Mouse (Mus musculus): Measurements from ENCODE around the gene Rhox2b. TPM values are rescaled to one million over a fixed set of nuclear protein-coding genes. Genes with fewer than 3 reads are reported as not detected.

Rhox2b gene
- polyA plus RNA-seq (2015; fragmentation: Nextera tagmentation; extraction: Ambion mirVana) = not detected in 2 replicates

DNA sequence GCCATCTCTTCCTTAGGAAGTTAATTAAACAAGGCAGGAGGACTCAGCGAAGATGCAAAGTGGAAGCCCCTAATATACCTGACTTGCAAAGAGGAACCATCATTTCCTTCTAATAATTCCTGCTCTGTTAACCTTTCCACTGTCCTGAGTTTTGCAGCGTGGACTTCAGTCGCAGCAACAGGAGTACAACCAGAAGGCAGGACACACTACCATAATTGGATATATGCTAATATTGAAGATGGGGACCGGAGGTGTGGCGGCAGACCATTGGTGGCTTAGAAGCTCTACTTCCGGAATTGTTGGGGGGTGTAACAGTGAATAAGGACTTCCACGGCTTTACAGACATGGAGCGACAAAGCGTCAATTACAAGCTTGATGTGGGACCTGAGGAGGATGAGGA, at the start of gene Rhox2b:
TSS of gene Rhox2b (plus strand) at position 301 of the 400 bp plus-strand sequence.

DNA sequence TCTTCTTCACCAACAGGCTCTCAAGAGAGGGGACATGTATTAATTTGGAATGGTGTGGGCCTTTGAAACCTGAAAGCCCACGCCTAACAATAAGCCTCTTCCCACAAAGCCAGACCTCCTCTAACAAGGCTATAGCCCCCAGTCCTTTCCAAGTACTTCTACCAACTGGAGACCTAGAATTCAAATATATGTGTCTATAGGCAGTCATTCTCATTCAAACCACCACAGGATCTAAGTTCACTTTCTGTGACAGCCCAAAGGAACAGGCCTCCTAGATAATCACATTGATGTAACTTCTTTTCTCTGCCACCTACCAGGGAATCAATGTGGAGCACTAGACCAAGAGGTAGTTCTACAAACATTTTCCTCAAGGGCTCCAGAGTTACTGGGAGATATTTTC, 32.1 kb upstream of the Rhox2b start, which contains the start of gene Rhox3a2:
TSS of gene Rhox3a2 (plus strand) at position 301 of the 400 bp plus-strand sequence.

DNA sequence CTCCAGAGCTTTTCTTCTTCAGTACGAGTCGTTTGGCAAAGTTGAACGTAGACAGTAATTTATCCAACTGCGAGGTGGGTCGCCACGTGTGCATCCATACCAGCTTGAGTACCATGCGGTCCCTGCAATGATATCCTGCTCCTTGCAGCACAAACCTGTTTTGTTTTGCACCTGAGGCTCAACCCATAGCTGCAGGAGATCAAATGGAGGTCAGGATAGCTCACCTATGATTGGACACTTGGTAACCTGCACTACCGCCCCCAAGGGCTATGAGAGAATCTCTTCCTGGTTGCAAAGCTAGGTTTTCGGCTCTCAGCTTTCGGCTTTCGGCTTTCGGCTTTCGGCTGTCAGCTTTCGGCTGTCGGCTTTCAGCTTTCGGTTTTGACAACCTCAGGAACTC, 21.3 kb upstream of the Rhox2b start, which contains the start of gene Rhox4a2:
TSS of gene Rhox4a2 (plus strand) at position 301 of the 400 bp plus-strand sequence.

DNA sequence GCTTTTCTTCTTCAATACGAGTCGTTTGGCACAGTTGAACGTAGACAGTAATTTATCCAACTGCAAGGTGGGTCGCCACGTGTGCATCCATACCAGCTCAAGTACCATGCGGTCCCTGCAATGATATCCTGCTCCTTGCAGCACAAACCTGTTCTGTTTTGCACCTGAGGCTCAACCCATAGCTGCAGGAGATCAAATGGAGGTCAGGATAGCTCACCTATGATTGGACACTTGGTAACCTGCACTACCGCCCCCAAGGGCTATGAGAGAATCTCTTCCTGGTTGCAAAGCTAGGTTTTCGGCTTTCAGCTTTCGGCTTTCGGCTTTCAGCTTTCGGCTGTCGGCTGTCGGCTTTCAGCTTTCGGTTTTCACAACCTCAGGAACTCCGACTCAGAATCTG, 20.3 kb downstream of the Rhox2b start, which contains the start of gene Rhox4b:
TSS of gene Rhox4b (plus strand) at position 301 of the 400 bp plus-strand sequence.

DNA sequence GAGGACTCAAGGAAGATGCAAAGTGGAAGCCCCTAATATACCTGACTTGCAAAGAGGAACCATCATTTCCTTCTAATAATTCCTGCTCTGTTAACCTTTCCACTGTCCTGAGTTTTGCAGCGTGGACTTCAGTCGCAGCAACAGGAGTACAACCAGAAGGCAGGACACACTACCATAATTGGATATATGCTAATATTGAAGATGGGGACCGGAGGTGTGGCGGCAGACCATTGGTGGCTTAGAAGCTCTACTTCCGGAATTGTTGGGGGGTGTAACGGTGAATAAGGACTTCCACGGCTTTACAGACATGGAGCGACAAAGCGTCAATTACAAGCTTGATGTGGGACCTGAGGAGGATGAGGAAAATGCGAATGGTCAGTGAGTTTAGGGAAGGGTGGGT, 41.5 kb downstream of the Rhox2b start, which contains the start of gene Rhox2c:
TSS of gene Rhox2c (plus strand) at position 301 of the 400 bp plus-strand sequence.

DNA sequence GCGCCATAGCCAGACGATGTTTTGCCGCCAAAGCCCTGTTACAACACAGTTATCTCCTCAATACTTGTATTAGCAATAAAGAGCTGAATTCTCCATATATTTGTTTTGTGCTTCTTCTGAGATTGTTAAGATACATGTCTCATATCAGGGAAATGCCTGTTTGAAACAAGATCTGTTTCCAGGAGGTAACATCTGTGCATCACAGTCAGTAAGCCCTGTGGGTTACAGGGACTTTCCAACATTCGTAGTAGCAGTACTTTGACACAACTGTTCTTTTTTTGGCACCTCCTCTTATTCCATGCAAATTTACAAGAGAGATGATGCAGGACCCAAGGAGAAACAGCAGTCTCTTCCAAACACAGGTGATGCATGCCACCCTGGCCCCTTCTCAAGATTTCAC, 46.4 kb downstream of the Rhox2b start, which contains the start of gene Rhox3c:
TSS of gene Rhox3c (plus strand) at position 301 of the 400 bp plus-strand sequence.

Other genes starting within 250 kb of the Rhox2b start
- 0.49 and 0.53 TPM in 2 replicates for gene Akap14, start 243.2 kb upstream of the Rhox2b start, polyA plus RNA-seq (2015; fragmentation: Nextera tagmentation; extraction: Ambion mirVana)
- gene Ndufa1, start 220.9 kb upstream of the Rhox2b start, polyA plus RNA-seq (2015; fragmentation: Nextera tagmentation; extraction: Ambion mirVana) = 1,019 and 1,020 TPM in 2 replicates
- 29.6 and 30.3 TPM in 2 replicates for gene Rnf113a1, start 220.8 kb upstream of the Rhox2b start, polyA plus RNA-seq (2015; fragmentation: Nextera tagmentation; extraction: Ambion mirVana)
- not detected in 2 replicates for gene Gm9, start 201.0 kb upstream of the Rhox2b start, polyA plus RNA-seq (2015; fragmentation: Nextera tagmentation; extraction: Ambion mirVana)
- gene Rhox1, start 189.8 kb upstream of the Rhox2b start, polyA plus RNA-seq (2015; fragmentation: Nextera tagmentation; extraction: Ambion mirVana) = not detected in 2 replicates
- gene Rhox2a, start 167.1 kb upstream of the Rhox2b start, polyA plus RNA-seq (2015; fragmentation: Nextera tagmentation; extraction: Ambion mirVana) = not detected in 2 replicates
- gene Rhox3a, start 162.1 kb upstream of the Rhox2b start, polyA plus RNA-seq (2015; fragmentation: Nextera tagmentation; extraction: Ambion mirVana) = not detected in 2 replicates
- not detected in 2 replicates for gene Rhox4a, start 146.7 kb upstream of the Rhox2b start, polyA plus RNA-seq (2015; fragmentation: Nextera tagmentation; extraction: Ambion mirVana)
- not detected in 2 replicates for gene Rhox3a2, start 32.0 kb upstream of the Rhox2b start, polyA plus RNA-seq (2015; fragmentation: Nextera tagmentation; extraction: Ambion mirVana)
- gene Rhox4a2, start 21.2 kb upstream of the Rhox2b start, polyA plus RNA-seq (2015; fragmentation: Nextera tagmentation; extraction: Ambion mirVana) = not detected in 2 replicates
- gene Rhox4b, start 20.4 kb downstream of the Rhox2b start, polyA plus RNA-seq (2015; fragmentation: Nextera tagmentation; extraction: Ambion mirVana) = not detected in 2 replicates
- gene Rhox2c, start 41.6 kb downstream of the Rhox2b start, polyA plus RNA-seq (2015; fragmentation: Nextera tagmentation; extraction: Ambion mirVana) = not detected in 2 replicates
- gene Rhox3c, start 46.5 kb downstream of the Rhox2b start, polyA plus RNA-seq (2015; fragmentation: Nextera tagmentation; extraction: Ambion mirVana) = not detected in 2 replicates
- not detected in 2 replicates for gene Rhox4c, start 68.3 kb downstream of the Rhox2b start, polyA plus RNA-seq (2015; fragmentation: Nextera tagmentation; extraction: Ambion mirVana)
- not detected in 2 replicates for gene Rhox2d, start 81.4 kb downstream of the Rhox2b start, polyA plus RNA-seq (2015; fragmentation: Nextera tagmentation; extraction: Ambion mirVana)
- gene Rhox4d, start 102.3 kb downstream of the Rhox2b start, polyA plus RNA-seq (2015; fragmentation: Nextera tagmentation; extraction: Ambion mirVana) = not detected in 2 replicates
- gene Rhox2e, start 118.4 kb downstream of the Rhox2b start, polyA plus RNA-seq (2015; fragmentation: Nextera tagmentation; extraction: Ambion mirVana) = not detected in 2 replicates
- gene Rhox3e, start 130.0 kb downstream of the Rhox2b start, polyA plus RNA-seq (2015; fragmentation: Nextera tagmentation; extraction: Ambion mirVana) = not detected in 2 replicates
- gene Rhox4e, start 145.3 kb downstream of the Rhox2b start, polyA plus RNA-seq (2015; fragmentation: Nextera tagmentation; extraction: Ambion mirVana) = not detected in 2 replicates
- not detected in 2 replicates for gene Rhox2f, start 159.3 kb downstream of the Rhox2b start, polyA plus RNA-seq (2015; fragmentation: Nextera tagmentation; extraction: Ambion mirVana)
- gene Rhox3f, start 168.9 kb downstream of the Rhox2b start, polyA plus RNA-seq (2015; fragmentation: Nextera tagmentation; extraction: Ambion mirVana) = not detected in 2 replicates
- not detected in 2 replicates for gene Rhox4f, start 195.6 kb downstream of the Rhox2b start, polyA plus RNA-seq (2015; fragmentation: Nextera tagmentation; extraction: Ambion mirVana)
- not detected in 2 replicates for gene Rhox3g, start 216.5 kb downstream of the Rhox2b start, polyA plus RNA-seq (2015; fragmentation: Nextera tagmentation; extraction: Ambion mirVana)
- gene Rhox2g, start 231.4 kb downstream of the Rhox2b start, polyA plus RNA-seq (2015; fragmentation: Nextera tagmentation; extraction: Ambion mirVana) = not detected in 2 replicates
- gene Rhox4g, start 239.3 kb downstream of the Rhox2b start, polyA plus RNA-seq (2015; fragmentation: Nextera tagmentation; extraction: Ambion mirVana) = not detected in 2 replicates

Measured in neural tube, postnatal 0 days (tissue).